Mouse (Mus musculus): ENCODE measurements around the gene Acot5. TPM values are rescaled to one million over a fixed set of nuclear protein-coding genes. Genes with fewer than 3 reads are reported as not detected.

The Acot5 gene
- total RNA-seq, 2 experiments from 2014 or later = 0.14 TPM; not detected in 1

- DNase-seq = no peak
- intact Hi-C loops (cut with DNase I; ENCODE audit: low total_unique reads) = no loop called here
Measured at GRCm38 (mm10) chr12:84109924-84110323, 40.8 kb downstream of the Acot5 start.

GRCm38 (mm10) chr12:84110814-84111213 lies 41.7 kb downstream of the Acot5 start:
- no peak for DNase-seq
- intact Hi-C loops (cut with DNase I; ENCODE audit: low total_unique reads) = no loop called here

GRCm38 (mm10) chr12:84113676-84114075 lies 44.6 kb downstream of the Acot5 start:
- intact Hi-C loops (cut with DNase I; ENCODE audit: low total_unique reads) = no loop called here
- no peak for DNase-seq

GRCm38 (mm10) chr12:84114153-84114994 lies 45.2 kb downstream of the Acot5 start, which contains the start of gene Dnal1:
Gene Dnal1 (plus strand): TSS chr12:84114366.
- intact Hi-C loops (cut with DNase I; ENCODE audit: low total_unique reads) = no loop called here
- DNase-seq = peak; percentile 92

- intact Hi-C loops (cut with DNase I; ENCODE audit: low total_unique reads) = no loop called here
- no peak for DNase-seq
Measured at GRCm38 (mm10) chr12:84119584-84119983, 50.5 kb downstream of the Acot5 start.

Other genes starting within 250 kb of the Acot5 start
- gene Numb, start 147.4 kb upstream of the Acot5 start, total RNA-seq (2021) = 10 to 100 TPM; 16.4 to 16.7 TPM
- gene Riox1, start 118.7 kb upstream of the Acot5 start, total RNA-seq (2021) = 1 to 10 TPM; 3.3 to 3.7 TPM
- gene Heatr4, start 84.5 kb upstream of the Acot5 start, total RNA-seq (2021) = not detected
- 10 to 100 TPM; 12.8 to 20.2 TPM for gene Acot2, start 81.5 kb upstream of the Acot5 start, total RNA-seq (2021)
- gene Acot1, start 59.8 kb upstream of the Acot5 start, total RNA-seq (2021) = 1 to 10 TPM; 5.7 to 8.0 TPM
- under 1 TPM; 0.16 to 0.27 TPM for gene Acot4, start 30.9 kb upstream of the Acot5 start, total RNA-seq (2021)
- not detected for gene Gm49366, start 30.4 kb upstream of the Acot5 start, total RNA-seq (2021)
- not detected for gene Acot3, start 17.2 kb upstream of the Acot5 start, total RNA-seq (2021)
- gene Acot6, start 31.3 kb downstream of the Acot5 start, total RNA-seq (2021) = 1 to 10 TPM; 2.4 to 2.6 TPM
- 1 to 10 TPM; 7.0 to 7.3 TPM for gene Dnal1, start 45.0 kb downstream of the Acot5 start, total RNA-seq (2021)
- gene Pnma1, start 79.2 kb downstream of the Acot5 start, total RNA-seq (2021) = under 1 TPM; 0.23 to 0.24 TPM
- 10 to 100 TPM; 10.8 to 11.2 TPM for gene Elmsan1, start 149.6 kb downstream of the Acot5 start, total RNA-seq (2021)
- 10 to 100 TPM; 64.0 to 68.9 TPM for gene Ptgr2, start 215.9 kb downstream of the Acot5 start, total RNA-seq (2021)
- gene Zfp410, start 247.5 kb downstream of the Acot5 start, total RNA-seq (2021) = 10 to 100 TPM; 15.3 to 17.4 TPM

All from gastrocnemius, postnatal 14 days (tissue).